Mouse (Mus musculus) ES-E14 (cell line): ENCODE results near the gene Sptlc3. TPM values are rescaled to one million over a fixed set of nuclear protein-coding genes. Genes with fewer than 3 reads are reported as not detected.

Experiments
- DNase-seq: peaks from one replicate; pipeline ENCODE4 v3.0.0-alpha.2; 2013; ENCODE audit warnings: low read depth, low spot score
- H3K27ac ChIP-seq: 2 replicates; pipeline ENCODE4 v1.5.1; 2012; ENCODE audit warnings: low read depth, mild to moderate bottlenecking, low read length, moderate library complexity, mixed read lengths; ENCODE audit not compliant: poor library complexity, insufficient read depth, severe bottlenecking
- H3K36me3 ChIP-seq: 2 replicates; pipeline ENCODE4 v1.6.1; 2012; ENCODE audit warnings: mild to moderate bottlenecking, low read length, moderate library complexity, mixed read lengths; ENCODE audit not compliant: control insufficient read depth, poor library complexity, insufficient read depth, severe bottlenecking
- H3K4me1 ChIP-seq, 2 experiments: fragments of 150-350 bp in 1 of 2; sonication (generic) in 1 of 2; 2 replicates each; pipeline ENCODE4 v1.6.1; 2012; ENCODE audit warnings: low read length in 2 of 2, mild to moderate bottlenecking in 1 of 2, mixed read lengths in 1 of 2; ENCODE audit not compliant: control insufficient read depth in 2 of 2, insufficient read depth in 2 of 2, poor library complexity in 1 of 2
- H3K4me3 ChIP-seq, 2 experiments: fragments of 150-350 bp in 1 of 2; sonication (generic) in 1 of 2; 2 replicates each; pipeline ENCODE4 v1.5.1; 2012; ENCODE audit warnings: low read length in 2 of 2, low read depth in 1 of 2, mild to moderate bottlenecking in 1 of 2, mixed read lengths in 1 of 2; ENCODE audit not compliant: insufficient read depth in 1 of 2, poor library complexity in 1 of 2, severe bottlenecking in 1 of 2
- H3K9ac ChIP-seq: 2 replicates; pipeline ENCODE4 v1.6.1; 2012; ENCODE audit warnings: low read depth, mild to moderate bottlenecking, low read length, mixed read lengths; ENCODE audit not compliant: poor library complexity, insufficient read depth, severe bottlenecking
- H3K9me3 ChIP-seq: fragments of 150-350 bp; sonication (generic); 2 replicates; pipeline ENCODE4 v1.6.1; 2012; ENCODE audit warnings: low read depth, mild to moderate bottlenecking, low read length; ENCODE audit not compliant: control insufficient read depth, insufficient read depth
- CHD2 ChIP-seq: IDR thresholded peaks from 2 replicates; pipeline ENCODE4 v1.6.1; 2014; ENCODE audit warnings: mild to moderate bottlenecking, low read depth, low read length, inconsistent platforms
- HCFC1 ChIP-seq: IDR thresholded peaks from 2 replicates; pipeline ENCODE4 v1.6.1; 2012; ENCODE audit warnings: low read length, inconsistent platforms, borderline replicate concordance; ENCODE audit not compliant: insufficient read depth
- MAFK ChIP-seq: IDR thresholded peaks from 2 replicates; pipeline ENCODE4 v1.6.1; 2014; ENCODE audit warnings: mild to moderate bottlenecking, low read depth, low read length, inconsistent platforms; ENCODE audit not compliant: insufficient read depth
- ZC3H11A ChIP-seq: IDR thresholded peaks from 2 replicates; pipeline ENCODE4 v1.6.1; 2012; ENCODE audit warnings: low read depth, mild to moderate bottlenecking, inconsistent platforms, low read length, borderline replicate concordance
- ZNF384 ChIP-seq: IDR thresholded peaks from 2 replicates; pipeline ENCODE4 v1.6.1; 2012; ENCODE audit warnings: low read depth, low read length, inconsistent platforms
- in situ Hi-C, 2 experiments: fragments of 600-800 bp; cut with MboI; formaldehyde crosslinking; loops; one replicate each; pipeline ENCODE4 v1.15.1; 2025; ENCODE audit warnings: low sequenced_read_pairs in 2 of 2, inconsistent platforms in 1 of 2; ENCODE audit not compliant: unreplicated experiment in 2 of 2
- total RNA-seq: library from RNA; depleted of rRNA; stranded (reverse); fragments of 300-350 nt; gene quantifications from 2 replicates; pipeline ENCODE4 v1.2.3, GENCODE M21; 2012

The Sptlc3 gene
- total RNA-seq, 1 experiment = 0.13 TPM

DNA sequence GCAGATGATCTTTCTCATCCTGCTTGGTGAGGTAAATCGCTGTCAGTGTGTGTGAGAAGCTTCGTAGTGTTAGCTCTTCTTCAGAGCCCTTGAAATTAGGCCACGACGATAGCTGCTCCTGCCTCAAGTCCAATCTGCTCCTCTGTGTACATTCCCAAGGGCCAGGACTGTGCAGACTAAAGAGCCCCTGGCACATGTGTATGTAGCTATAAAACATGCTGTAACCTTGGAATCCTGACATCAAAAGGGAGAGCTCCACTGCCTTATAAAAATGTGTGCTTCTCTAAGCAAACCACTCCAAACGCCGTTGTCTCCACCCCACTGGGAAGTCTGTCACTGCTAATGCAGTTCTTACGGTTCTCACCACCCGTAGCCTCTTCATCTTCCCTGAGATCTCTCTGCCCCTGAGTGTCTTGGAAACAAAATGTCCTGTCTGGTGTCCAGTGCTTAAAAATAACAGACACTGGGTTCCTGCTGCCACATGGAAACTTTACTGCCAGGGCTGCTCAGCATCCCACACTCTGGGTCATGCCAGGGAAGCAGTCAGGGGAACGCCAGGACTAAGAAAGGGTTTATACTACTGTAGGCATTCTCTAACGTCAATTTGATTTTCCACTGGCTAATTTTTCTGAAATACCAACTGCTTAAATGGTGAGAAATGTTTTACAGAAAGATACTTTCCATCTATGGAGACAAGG, 118.8 kb downstream of the Sptlc3 start:
- in situ Hi-C loops = no loop called here

DNA sequence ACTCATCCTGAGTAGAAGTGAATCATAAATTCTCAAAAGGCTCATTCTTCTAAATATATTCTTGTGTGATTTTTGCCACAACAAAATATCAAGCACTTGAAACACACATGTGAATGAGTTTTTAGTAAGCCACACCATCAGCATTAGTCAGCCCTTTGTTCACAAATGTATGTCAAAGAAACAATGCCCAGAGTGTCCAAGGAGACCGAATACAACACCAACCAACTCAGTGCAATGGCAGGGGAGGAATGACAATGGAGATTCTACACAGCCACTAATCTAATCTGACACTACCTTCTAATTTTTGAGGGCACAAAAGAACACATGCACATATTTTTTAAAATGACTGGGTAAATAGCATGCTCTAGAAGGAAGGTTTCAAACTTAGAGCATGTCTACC, 132.8 kb downstream of the Sptlc3 start:
- no peaks in the 10 kb centered on the region for H3K36me3 ChIP-seq
- H3K4me3 ChIP-seq = no peak overlapping the region
- H3K27ac ChIP-seq = no peak overlapping the region
- H3K9me3 ChIP-seq = no peaks in the 10 kb centered on the region
- no peak for DNase-seq
- TF ChIP-seq ZNF384 (no peak), CHD2 (no peak), ZC3H11A (no peak), MAFK (no peak), HCFC1 (no peak)
- H3K9ac ChIP-seq = no peak overlapping the region
- H3K4me1 ChIP-seq = no peaks in the 10 kb centered on the region
- in situ Hi-C loops = no loop called here

More for the DNA sequence above, 118.8 kb downstream of the Sptlc3 start:
- H3K4me3 ChIP-seq = no peak overlapping the region
- no peaks in the 10 kb centered on the region for H3K9me3 ChIP-seq
- no peak for TF ChIP-seq HCFC1
- TF ChIP-seq CHD2 = no peak
- TF ChIP-seq ZNF384 = no peak
- no peak for TF ChIP-seq MAFK
- TF ChIP-seq ZC3H11A = no peak
- no peak for DNase-seq
- 0 out of 4 replicates have a peak, but pooled peaks cover 0 to 3% of the 10 kb centered on the region in 2 experiments for H3K4me1 ChIP-seq
- no peak overlapping the region for H3K9ac ChIP-seq
- H3K27ac ChIP-seq = no peak overlapping the region
- H3K36me3 ChIP-seq = no peaks in the 10 kb centered on the region

DNA sequence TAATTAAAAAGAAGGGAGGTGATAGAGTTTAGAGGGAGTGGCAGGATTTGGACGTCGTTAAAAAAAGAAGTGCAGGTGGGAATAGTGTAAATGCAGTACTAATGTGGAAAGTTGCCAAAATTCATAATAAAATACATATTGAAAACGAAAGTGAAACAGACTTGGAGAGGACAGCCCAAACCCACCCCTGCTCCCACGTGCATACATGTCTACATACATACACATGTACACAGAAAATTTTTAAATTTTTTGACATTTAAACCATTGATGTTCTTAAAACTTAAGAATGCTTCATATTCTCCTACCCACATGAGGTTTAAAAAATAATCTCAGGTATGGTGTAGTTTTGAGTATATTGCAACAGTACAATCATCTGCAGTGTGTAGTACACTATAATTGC, 135.0 kb downstream of the Sptlc3 start:
- Histone ChIP-seq H3K9ac (no peak overlapping the region), H3K27ac (no peak overlapping the region), H3K36me3 (no peaks in the 10 kb centered on the region), H3K4me1 (no peaks in the 10 kb centered on the region), H3K4me3 (no peak overlapping the region), H3K9me3 (no peaks in the 10 kb centered on the region)
- TF ChIP-seq HCFC1 (no peak), CHD2 (no peak)
- DNase-seq = no peak
- in situ Hi-C loops = no loop called here

GRCm38 (mm10) chr2:139629653-139630052, 135.9 kb downstream of the Sptlc3 start:
- TF ChIP-seq CHD2 (no peak), MAFK (no peak), ZNF384 (no peak), HCFC1 (no peak), ZC3H11A (no peak)

GRCm38 (mm10) chr2:139634506-139634905, 140.8 kb downstream of the Sptlc3 start:
- in situ Hi-C loops = no loop called here
- H3K27ac ChIP-seq = no peak overlapping the region
- H3K9me3 ChIP-seq = no peaks in the 10 kb centered on the region
- no peak for TF ChIP-seq CHD2
- TF ChIP-seq ZC3H11A = no peak
- TF ChIP-seq ZNF384 = no peak
- TF ChIP-seq HCFC1 = no peak
- no peak for TF ChIP-seq MAFK
- H3K9ac ChIP-seq = no peak overlapping the region
- DNase-seq = no peak
- no peaks in the 10 kb centered on the region for H3K4me1 ChIP-seq
- H3K36me3 ChIP-seq = no peaks in the 10 kb centered on the region
- no peak overlapping the region for H3K4me3 ChIP-seq

More at GRCm38 (mm10) chr2:139629653-139630052, 135.9 kb downstream of the Sptlc3 start:
- in situ Hi-C loops = no loop called here
- Histone ChIP-seq H3K27ac (no peak overlapping the region), H3K36me3 (no peaks in the 10 kb centered on the region), H3K4me3 (no peak overlapping the region), H3K9ac (no peak overlapping the region), H3K9me3 (no peaks in the 10 kb centered on the region), H3K4me1 (no peaks in the 10 kb centered on the region)
- no peak for DNase-seq
